Mouse (Mus musculus): Measurements from ENCODE around the gene Ush2a. TPM values are rescaled to one million over a fixed set of nuclear protein-coding genes. Genes with fewer than 3 reads are reported as not detected.

The Ush2a gene
- polyA plus RNA-seq, 2 experiments = 0.01 to 0.11 TPM

DNA sequence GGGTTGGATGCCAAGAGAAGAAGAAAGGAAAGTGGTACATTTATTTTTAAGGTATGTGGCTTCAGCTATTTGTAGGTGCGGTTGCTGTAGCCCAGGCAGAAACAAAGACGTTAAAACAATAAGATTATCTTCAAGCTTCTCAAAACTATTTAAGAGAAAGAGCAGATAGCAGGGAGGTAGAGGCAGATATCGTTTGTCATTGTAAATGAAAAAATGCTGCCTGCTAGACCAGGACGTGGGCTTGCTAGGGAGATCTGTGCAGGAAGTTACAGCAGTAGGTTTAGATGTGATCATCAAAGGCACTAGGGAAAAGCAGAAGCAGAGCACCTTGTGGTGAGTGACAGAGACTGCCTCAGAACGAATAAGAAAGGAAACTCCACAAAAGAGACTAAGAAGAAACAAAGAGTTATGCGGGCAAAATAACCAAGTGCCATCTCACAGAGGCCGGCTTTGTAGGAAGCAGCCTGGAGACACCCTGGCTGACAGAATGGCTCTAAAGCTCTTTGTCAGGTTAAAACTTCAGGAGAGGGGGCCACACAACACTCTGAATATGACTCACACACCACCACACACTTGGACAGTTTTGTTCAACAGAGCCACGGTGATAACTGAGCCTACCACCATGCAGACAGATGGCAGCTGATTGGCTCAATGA is 563.2 kb downstream of the Ush2a start:
- Histone ChIP-seq H3K4me2 (replicated peaks; ENCODE audit: low read depth, low read length, severe bottlenecking) (no peak overlapping the region), H3K27ac (replicated peaks; ENCODE audit: low read depth, low read length) (no peak overlapping the region), H3K36me3 (ENCODE audit: control insufficient read depth, insufficient read depth, low read length) (no peaks in the 10 kb centered on the region), H3K4me1 (ENCODE audit: control insufficient read depth, insufficient read depth, low read length) (peaks cover 5% of the 10 kb centered on the region; the same call in 1 of the 2 replicates), H3K9ac (ENCODE audit: low read depth, low read length, severe bottlenecking) (no peak overlapping the region), H3K9me3 (ENCODE audit: control insufficient read depth, low read length) (no peaks in the 10 kb centered on the region), H3K27me3 (ENCODE audit: control insufficient read depth, insufficient read depth, low read length) (no peaks in the 10 kb centered on the region), H3K4me3 (replicated peaks; ENCODE audit: low read length) (no peak overlapping the region)
- no peak for TF ChIP-seq POLR2A (IDR thresholded peaks at IDR 0.05; ENCODE audit: borderline replicate concordance, extremely low read depth, insufficient read depth, insufficient read length)
- no peak for DNase-seq (ENCODE audit: low spot score)
- ATAC-seq (ENCODE audit: low FRiP score, low read depth) = no peak
- 79% methylated on average over 8 of the region's 8 CpGs for WGBS

DNA sequence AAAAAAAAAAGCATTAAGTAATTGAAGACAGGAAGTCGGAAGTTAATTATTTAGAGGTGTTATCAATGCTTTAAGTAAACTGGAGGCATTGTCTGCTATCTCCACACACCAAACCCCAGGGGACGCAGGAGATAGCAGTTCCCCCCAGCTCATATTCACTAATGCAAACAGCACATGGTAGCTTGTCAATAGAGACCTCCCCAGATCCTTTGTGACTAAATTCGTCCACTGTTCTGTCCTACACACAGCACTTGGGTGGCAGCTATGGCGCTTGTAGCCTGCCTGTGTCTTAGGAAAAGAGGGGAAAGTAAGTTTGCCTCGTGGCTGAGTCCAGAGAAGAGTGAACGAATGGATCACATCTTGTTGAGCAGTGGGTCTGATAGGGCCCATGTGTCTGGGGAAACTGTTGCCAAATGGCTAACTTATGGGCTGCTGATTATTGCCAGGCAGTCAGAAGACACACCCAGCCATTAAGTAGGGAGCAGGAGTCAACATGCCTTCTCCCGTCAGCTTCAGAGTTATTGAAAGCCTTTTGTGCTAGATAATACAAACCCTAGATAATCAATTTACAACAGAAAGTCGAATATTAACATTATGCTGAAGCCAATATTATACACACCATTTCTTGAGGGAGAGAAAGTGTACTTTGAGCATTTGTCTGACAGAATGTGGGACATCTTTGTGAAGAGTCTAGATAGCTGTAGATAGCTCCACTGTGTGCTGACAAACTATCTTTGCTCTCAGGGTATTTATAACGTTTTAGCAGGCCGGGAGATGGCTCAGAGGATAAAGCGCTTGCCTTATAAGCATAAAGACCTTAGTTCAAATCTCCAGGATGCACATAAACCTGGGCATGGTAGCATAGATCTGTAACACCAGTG is 568.9 kb downstream of the Ush2a start:
- ATAC-seq (ENCODE audit: low FRiP score, low read depth) (no peak), DNase-seq (ENCODE audit: low spot score) (peak; percentile 46)
- no peak overlapping the region; the same call in 1 of the 2 replicates for H3K27ac ChIP-seq (replicated peaks; ENCODE audit: low read depth, low read length)
- 33% methylated on average over 11 of the region's 11 CpGs for WGBS
- H3K9me3 ChIP-seq (ENCODE audit: control insufficient read depth, low read length) = no peaks in the 10 kb centered on the region
- peaks cover 11% of the 10 kb centered on the region for H3K4me1 ChIP-seq (ENCODE audit: control insufficient read depth, insufficient read depth, low read length)
- no peak for TF ChIP-seq POLR2A (IDR thresholded peaks at IDR 0.05; ENCODE audit: borderline replicate concordance, extremely low read depth, insufficient read depth, insufficient read length)
- no peak overlapping the region for H3K9ac ChIP-seq (ENCODE audit: low read depth, low read length, severe bottlenecking)
- no peaks in the 10 kb centered on the region for H3K36me3 ChIP-seq (ENCODE audit: control insufficient read depth, insufficient read depth, low read length)
- H3K4me3 ChIP-seq (replicated peaks; ENCODE audit: low read length) = no peak overlapping the region
- H3K27me3 ChIP-seq (ENCODE audit: control insufficient read depth, insufficient read depth, low read length) = no peaks in the 10 kb centered on the region
- no peak overlapping the region for H3K4me2 ChIP-seq (replicated peaks; ENCODE audit: low read depth, low read length, severe bottlenecking)

- no peak overlapping the region for H3K4me2 ChIP-seq (replicated peaks; ENCODE audit: low read depth, low read length, severe bottlenecking)
- no peaks in the 10 kb centered on the region for H3K27me3 ChIP-seq (ENCODE audit: control insufficient read depth, insufficient read depth, low read length)
- H3K27ac ChIP-seq (replicated peaks; ENCODE audit: low read depth, low read length) = no peak overlapping the region
- no peak for ATAC-seq (ENCODE audit: low FRiP score, low read depth)
- peaks cover 11% of the 10 kb centered on the region for H3K4me1 ChIP-seq (ENCODE audit: control insufficient read depth, insufficient read depth, low read length)
- DNase-seq (ENCODE audit: low spot score) = no peak
- no peak overlapping the region for H3K9ac ChIP-seq (ENCODE audit: low read depth, low read length, severe bottlenecking)
- WGBS = 39% methylated on average over 9 of the region's 9 CpGs
- H3K36me3 ChIP-seq (ENCODE audit: control insufficient read depth, insufficient read depth, low read length) = no peaks in the 10 kb centered on the region
- no peak for TF ChIP-seq POLR2A (IDR thresholded peaks at IDR 0.05; ENCODE audit: borderline replicate concordance, extremely low read depth, insufficient read depth, insufficient read length)
- no peaks in the 10 kb centered on the region for H3K9me3 ChIP-seq (ENCODE audit: control insufficient read depth, low read length)
- no peak overlapping the region for H3K4me3 ChIP-seq (replicated peaks; ENCODE audit: low read length)
Measured at GRCm38 (mm10) chr1:188833906-188834305, 572.1 kb downstream of the Ush2a start.

- Histone ChIP-seq H3K4me2 (replicated peaks; ENCODE audit: low read depth, low read length, severe bottlenecking) (no peak overlapping the region), H3K9me3 (ENCODE audit: control insufficient read depth, low read length) (no peaks in the 10 kb centered on the region), H3K27me3 (ENCODE audit: control insufficient read depth, insufficient read depth, low read length) (no peaks in the 10 kb centered on the region), H3K4me3 (replicated peaks; ENCODE audit: low read length) (no peak overlapping the region), H3K36me3 (ENCODE audit: control insufficient read depth, insufficient read depth, low read length) (no peaks in the 10 kb centered on the region), H3K9ac (ENCODE audit: low read depth, low read length, severe bottlenecking) (no peak overlapping the region), H3K27ac (replicated peaks; ENCODE audit: low read depth, low read length) (no peak overlapping the region), H3K4me1 (ENCODE audit: control insufficient read depth, insufficient read depth, low read length) (peaks cover 8% of the 10 kb centered on the region)
- no peak for ATAC-seq (ENCODE audit: low FRiP score, low read depth)
- DNase-seq (ENCODE audit: low spot score) = no peak
- no peak for TF ChIP-seq POLR2A (IDR thresholded peaks at IDR 0.05; ENCODE audit: borderline replicate concordance, extremely low read depth, insufficient read depth, insufficient read length)
- 76% methylated on average over 3 of the region's 3 CpGs for WGBS
Measured at GRCm38 (mm10) chr1:188834770-188835169, 572.9 kb downstream of the Ush2a start.

- Histone ChIP-seq H3K9ac (ENCODE audit: low read depth, low read length, severe bottlenecking) (no peak overlapping the region), H3K4me3 (replicated peaks; ENCODE audit: low read length) (no peak overlapping the region), H3K27me3 (ENCODE audit: control insufficient read depth, insufficient read depth, low read length) (no peaks in the 10 kb centered on the region), H3K36me3 (ENCODE audit: control insufficient read depth, insufficient read depth, low read length) (no peaks in the 10 kb centered on the region), H3K4me2 (replicated peaks; ENCODE audit: low read depth, low read length, severe bottlenecking) (no peak overlapping the region), H3K27ac (replicated peaks; ENCODE audit: low read depth, low read length) (no peak overlapping the region), H3K4me1 (ENCODE audit: control insufficient read depth, insufficient read depth, low read length) (no peaks in the 10 kb centered on the region), H3K9me3 (ENCODE audit: control insufficient read depth, low read length) (no peaks in the 10 kb centered on the region)
- 95% methylated on average over 5 of the region's 5 CpGs for WGBS
- TF ChIP-seq POLR2A (IDR thresholded peaks at IDR 0.05; ENCODE audit: borderline replicate concordance, extremely low read depth, insufficient read depth, insufficient read length) = no peak
- ATAC-seq (ENCODE audit: low FRiP score, low read depth) (no peak), DNase-seq (ENCODE audit: low spot score) (no peak)
Measured at GRCm38 (mm10) chr1:188837613-188838295, 575.9 kb downstream of the Ush2a start.
